Mouse (Mus musculus) v-Abl transformed pro-B cells (cell line): ENCODE measurements around the gene Noa1.

Source experiments
- in situ Hi-C, 2 experiments: fragments of 400-800 bp; cut with MboI; formaldehyde crosslinking; loops; one replicate each; pipeline ENCODE4 v1.15.1; 2025; ENCODE audit not compliant: unreplicated experiment in 2 of 2

Noa1 gene

DNA sequence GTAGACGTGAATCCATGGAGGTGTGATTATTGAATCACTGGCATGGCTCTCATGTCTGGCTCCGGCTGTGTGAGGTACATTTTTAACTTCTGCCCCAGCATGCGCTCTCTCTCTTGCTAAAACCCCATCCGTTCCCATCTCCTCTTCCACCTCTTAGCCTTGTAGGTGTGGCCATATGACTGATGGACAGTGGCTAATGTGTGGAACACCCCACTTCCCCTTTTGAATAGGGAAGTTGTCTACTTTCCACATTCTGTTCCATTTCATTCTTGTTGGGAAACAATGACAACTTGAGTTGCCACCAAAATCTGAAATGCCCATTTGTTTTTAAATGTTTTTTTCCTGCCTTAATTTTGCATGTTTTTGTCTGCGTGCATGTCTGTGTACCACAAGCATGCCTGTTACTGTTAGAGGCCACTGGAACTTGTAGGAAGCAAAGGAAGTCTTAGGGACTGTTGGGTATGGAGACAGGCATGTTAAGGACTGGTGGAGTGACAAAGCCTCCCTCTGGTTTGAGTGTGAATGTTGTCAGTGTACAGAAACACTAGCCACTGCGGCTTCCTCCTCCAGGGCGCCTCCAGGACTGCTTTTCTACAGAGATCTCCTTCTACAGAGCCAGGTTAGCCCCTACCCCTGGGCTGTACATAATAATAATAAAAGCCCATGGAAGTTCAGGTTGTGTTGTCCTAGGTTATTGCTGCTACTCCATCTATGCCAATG lies 16.9 kb downstream of the Noa1 start:
- in situ Hi-C loops = no loop called here

- in situ Hi-C loops = no loop called here
These were observed 19.3 kb downstream of the Noa1 start for GRCm38 (mm10) chr5:77290606-77291005.

GRCm38 (mm10) chr5:77289686-77290085 lies 20.2 kb downstream of the Noa1 start:
- in situ Hi-C loops = no loop called here

GRCm38 (mm10) chr5:77287901-77288300 lies 22.0 kb downstream of the Noa1 start:
- in situ Hi-C loops = no loop called here

GRCm38 (mm10) chr5:77286904-77287303 lies 23.0 kb downstream of the Noa1 start:
- in situ Hi-C loops = no loop called here

GRCm38 (mm10) chr5:77285685-77286084 lies 24.2 kb downstream of the Noa1 start:
- in situ Hi-C loops = no loop called here

- in situ Hi-C loops = no loop called here
These were observed 27.6 kb downstream of the Noa1 start for GRCm38 (mm10) chr5:77282242-77282641.

- in situ Hi-C loops = no loop called here
These were observed 28.2 kb downstream of the Noa1 start for GRCm38 (mm10) chr5:77281518-77282174.

GRCm38 (mm10) chr5:77277204-77277603 lies 32.7 kb downstream of the Noa1 start:
- in situ Hi-C loops = no loop called here

GRCm38 (mm10) chr5:77275950-77276349 lies 33.9 kb downstream of the Noa1 start:
- in situ Hi-C loops = no loop called here

- in situ Hi-C loops = loop anchor here in 1 of 2 experiments (5.0 kb wide), 1 partner anchor 34 kb away; no protein-coding TSS in a partner anchor
These were observed 36.7 kb downstream of the Noa1 start for GRCm38 (mm10) chr5:77273151-77273550.

DNA sequence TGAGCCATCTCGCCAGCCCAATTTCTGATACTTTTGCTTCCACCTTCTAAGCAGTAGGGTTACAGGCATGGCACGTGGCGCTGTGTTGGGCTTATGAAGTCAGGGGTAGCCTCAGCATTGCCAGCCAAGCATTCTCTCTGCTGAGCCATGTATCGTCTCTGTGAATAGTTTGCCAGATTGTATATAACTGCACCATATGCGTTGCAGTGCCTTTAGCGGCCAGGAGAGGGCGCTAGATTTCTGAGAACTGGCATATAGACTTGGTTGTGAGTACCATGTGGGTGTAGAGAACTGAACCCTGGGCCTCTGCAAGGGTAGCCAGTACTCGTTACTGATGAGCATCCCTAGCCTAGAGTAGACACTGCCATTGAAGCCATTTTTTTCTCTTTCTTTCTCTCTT lies 40.5 kb downstream of the Noa1 start:
- in situ Hi-C loops = no loop called here

- in situ Hi-C loops = no loop called here
These were observed 41.8 kb downstream of the Noa1 start for GRCm38 (mm10) chr5:77267957-77268624.

DNA sequence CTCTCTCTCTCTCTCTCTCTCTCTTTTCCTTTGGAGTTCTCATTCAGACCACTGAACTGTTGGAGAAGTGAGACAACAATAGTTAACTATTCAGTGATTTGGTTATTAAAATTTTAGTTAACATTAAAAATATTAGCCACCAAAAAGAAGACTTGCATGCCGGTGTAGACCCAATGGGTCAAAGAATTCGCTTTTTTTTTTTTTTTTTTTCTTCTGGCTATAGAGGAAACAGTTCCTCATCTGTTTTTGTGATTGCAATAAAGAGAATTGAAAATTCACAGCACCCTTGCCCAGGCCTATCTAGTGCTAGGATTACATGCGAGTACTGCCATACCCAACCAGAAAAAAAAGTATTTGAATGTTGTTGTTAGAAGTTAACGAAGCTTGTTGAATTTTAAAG lies 42.4 kb downstream of the Noa1 start:
- in situ Hi-C loops = no loop called here

DNA sequence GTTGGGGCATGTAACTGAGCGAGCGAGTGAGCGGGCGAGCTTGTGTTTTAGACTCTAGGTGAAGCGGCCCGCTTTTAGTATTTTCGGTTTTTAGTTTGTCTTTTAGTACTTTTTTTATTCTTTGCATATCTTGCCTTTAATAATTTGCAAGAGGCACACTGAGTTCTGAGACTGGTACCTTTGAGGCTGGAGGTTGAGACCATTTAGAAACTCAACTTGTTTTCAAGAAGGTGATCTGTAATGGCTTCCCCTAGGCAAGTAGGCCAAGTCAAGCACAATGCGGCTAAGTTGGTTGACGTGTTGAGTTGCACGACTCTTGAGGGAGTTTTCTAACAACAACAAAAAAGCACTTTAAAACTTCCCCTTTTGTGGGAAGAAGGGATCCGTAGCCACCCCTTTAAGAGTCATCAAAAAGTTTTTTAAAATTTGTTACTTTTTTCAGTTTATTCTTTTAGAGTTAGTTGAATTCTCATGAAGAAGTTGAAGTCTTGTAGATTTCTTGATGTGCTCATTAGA lies 42.9 kb downstream of the Noa1 start:
- in situ Hi-C loops = no loop called here

DNA sequence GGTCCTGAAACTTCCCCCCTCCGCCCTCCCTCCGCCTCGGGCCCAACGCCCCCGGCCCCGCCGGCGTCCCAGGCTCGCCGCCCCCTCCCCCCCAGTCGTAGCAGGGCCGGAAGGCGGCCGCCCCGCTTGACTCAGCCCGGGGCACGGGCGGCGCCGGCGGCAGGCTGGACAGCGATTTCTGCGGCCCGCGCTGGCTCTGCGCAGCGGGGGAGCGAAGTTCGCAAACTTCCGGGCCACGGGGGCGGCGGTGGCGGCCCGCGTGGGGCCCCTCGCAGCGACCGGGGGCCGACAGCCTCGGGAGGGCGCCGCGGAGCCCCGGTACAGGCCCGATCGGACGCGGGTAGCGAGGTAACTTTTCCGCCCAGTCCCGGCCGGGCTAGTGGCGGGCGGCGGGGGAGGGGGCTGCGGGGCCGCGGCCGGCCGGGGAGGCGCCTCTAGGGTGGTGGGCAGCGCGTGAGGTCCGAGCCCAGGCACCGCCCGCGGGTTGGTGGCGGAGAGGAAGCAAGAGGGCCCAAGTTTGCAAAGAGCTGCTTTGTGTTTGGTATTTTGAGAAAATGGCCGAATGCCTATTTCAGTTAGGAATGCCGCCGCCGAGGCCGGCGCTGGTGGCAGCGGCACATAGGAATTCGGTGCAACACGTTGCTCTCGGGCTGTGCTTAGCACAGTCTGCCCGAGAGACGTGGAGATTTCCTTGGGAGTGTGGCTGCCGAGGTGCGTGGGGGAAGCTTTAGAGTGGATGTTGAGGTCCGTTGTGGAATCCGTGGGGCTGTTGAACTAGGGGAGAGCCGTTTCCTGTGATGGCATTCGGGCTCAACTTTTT lies 43.6 kb downstream of the Noa1 start:
- in situ Hi-C loops = no loop called here

- in situ Hi-C loops = no loop called here
These were observed 44.2 kb downstream of the Noa1 start for GRCm38 (mm10) chr5:77265671-77266065.

DNA sequence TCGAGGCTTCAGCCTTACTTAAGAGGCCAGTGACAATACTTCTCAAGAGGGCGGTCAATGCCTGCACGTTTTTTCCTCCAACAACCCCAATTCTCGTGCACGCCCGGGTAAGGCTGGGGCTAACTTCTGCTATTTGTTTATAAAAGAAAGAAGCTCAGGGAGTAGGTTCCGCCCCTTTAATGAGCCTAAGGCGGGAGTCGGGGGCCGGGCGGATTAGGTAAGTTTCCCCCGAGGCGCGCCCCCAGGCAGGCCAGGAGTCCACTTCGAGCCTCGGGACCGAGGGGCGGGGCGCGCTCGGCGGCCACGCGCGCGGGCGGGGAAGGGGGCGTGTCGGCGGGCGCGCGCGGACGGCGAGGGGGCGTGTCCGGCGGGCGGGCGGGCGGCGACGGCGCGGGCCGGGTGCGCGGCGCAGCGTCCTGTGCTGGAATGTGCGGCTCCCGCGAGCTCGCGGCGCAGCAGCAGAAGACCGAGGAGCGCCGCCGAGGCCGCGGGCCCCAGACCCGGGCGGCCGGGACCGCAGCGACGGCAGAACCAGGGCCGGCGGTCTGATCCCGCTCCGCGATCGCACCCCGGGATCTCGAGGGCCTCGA lies 44.7 kb downstream of the Noa1 start, which contains the start of gene Rest:
Rest (plus strand) TSS at position 411 of the 590 bp plus-strand sequence.
- in situ Hi-C loops = no loop called here

DNA sequence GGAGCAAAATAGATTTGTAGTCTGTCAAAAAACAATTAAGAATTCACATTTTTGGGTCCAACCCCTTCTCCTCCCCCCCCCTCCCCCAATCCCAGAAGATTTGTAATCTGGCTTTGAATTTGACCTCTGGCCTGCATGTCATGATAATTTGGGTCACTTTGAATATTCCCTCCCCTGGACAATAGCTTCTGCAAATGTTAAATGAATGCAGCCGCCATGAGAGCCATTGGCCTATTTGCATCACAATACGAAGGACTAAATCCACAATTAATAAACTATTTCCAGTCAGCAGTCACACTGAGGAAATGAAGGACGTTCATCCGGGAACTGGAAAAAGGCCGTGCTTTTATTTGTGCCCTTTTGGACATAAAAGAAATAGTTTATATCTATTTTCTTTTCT lies 47.8 kb downstream of the Noa1 start:
- in situ Hi-C loops = no loop called here

DNA sequence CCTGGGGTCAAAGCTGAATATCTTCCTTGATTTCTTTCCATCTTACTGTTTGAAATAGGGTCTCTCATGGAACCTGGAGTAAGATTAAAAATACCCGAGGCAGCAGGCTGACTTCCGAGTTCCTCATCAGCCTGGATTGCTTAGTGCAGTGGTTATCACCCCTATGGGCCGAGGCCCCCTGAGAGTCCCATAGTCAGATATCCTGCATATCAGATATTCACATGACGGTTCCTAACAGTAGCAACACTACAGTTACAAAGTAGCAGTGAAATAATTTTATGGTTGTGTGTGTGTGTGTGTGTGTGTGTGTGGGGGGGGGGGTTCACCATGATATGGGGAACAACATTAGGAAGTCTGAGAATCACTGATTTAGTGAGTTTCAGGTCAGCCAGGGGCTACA lies 48.7 kb downstream of the Noa1 start:
- in situ Hi-C loops = no loop called here
